27 mouse cellular contexts compared by ENCODE assay signal in the genomic region with DNA sequence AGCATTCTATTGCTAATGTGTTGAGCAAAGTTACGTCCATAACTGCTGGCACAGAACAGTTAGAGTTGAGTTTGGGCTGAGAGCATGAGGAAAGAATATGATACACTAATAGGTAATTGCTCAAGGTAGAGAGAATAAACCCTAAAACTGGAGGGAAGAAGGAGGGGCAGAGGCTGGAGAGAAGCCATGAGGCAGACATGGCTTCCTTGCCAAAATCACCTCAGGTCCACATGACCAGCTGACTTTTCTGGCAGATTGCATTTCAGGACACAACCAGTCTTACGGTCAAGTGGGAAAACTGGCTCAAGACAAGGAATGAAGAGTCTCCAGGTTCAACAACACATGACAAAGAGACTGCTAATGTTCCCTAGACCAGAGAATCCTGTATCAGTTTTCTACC.
DNase-seq lines count a peak whose midpoint lies in the region; ATAC-seq lines count a peak whose summit lies in the region.
"Had no signal": no experiment of that assay in that cellular context is flagged by ENCODE, and none has a peak within 500 bp of the region (broad histone marks: within the 10 kb centered on the region; RNA-seq: fewer than 3 reads in every experiment).

No protein-coding gene starts in this region.

- H3K4me3 ChIP-seq in neural tube, embryonic 14.5 days (ENCODE audit: low read depth, low read length), result no peak overlapping the region
- H3K4me3 ChIP-seq: embryonic facial prominence, embryonic 13.5 days; embryonic facial prominence, embryonic 15.5 days; erythroblast, embryonic 14.5 days; forebrain, embryonic 10.5 days; forebrain, embryonic 12.5 days had no signal

- H3K36me3 ChIP-seq in neural tube, embryonic 14.5 days (ENCODE audit: control insufficient read depth, insufficient read depth, low read length), result no peaks in the 10 kb centered on the region
- H3K36me3 ChIP-seq: embryonic facial prominence, embryonic 13.5 days; embryonic facial prominence, embryonic 15.5 days; forebrain, embryonic 10.5 days; forebrain, embryonic 12.5 days; G1E had no signal

- peaks cover 10% of the 10 kb centered on the region; the same call in 1 of the 2 replicates for H3K4me1 ChIP-seq in neural tube, embryonic 14.5 days (ENCODE audit: control insufficient read depth, insufficient read depth, low read length)
- H3K4me1 ChIP-seq: embryonic facial prominence, embryonic 15.5 days; forebrain, embryonic 10.5 days had no signal

- WGBS in neural tube, embryonic 14.5 days, result 88% methylated on average over 2 of the region's 2 CpGs

- no peak for ATAC-seq in cerebellum, adult (ENCODE audit: insufficient number of reproducible peaks, low FRiP score, low TSS enrichment)
- ATAC-seq in neural tube, embryonic 14.5 days (ENCODE audit: low read depth), result no peak
- ATAC-seq: activated CD4-positive, CD25-positive, alpha-beta regulatory T cell, adult 4 months; CD4-positive, CD25-positive, alpha-beta regulatory T cell, adult 4 months; forebrain, embryonic 14.5 days; Patski had no signal

- DNase-seq in cerebellum, postnatal 10 days, result peak; percentile 78 to 79
- DNase-seq in heart, adult 11 months, result peak; percentile 36
- DNase-seq in heart, postnatal 14 days, result no peak
- DNase-seq in left cerebral cortex, postnatal 4 days, result peak; percentile 17
- DNase-seq in left cerebral cortex, adult 18-20 months (ENCODE audit: low spot score in 2 of 2), result no peak
- no peak for DNase-seq in neural tube, embryonic 10.5 days (ENCODE audit: extremely low spot score, low spot score)
- DNase-seq: adrenal gland, adult 2 months; adrenal gland, postnatal 10 days; adrenal gland, postnatal 25 days; B cell, adult 2 months; cerebellum, adult 11-12 months; cerebellum, adult 9-11 months; cerebellum, postnatal 36 days; embryo, embryonic 11 days had no signal

- H3K27ac ChIP-seq in neural tube, embryonic 14.5 days (ENCODE audit: low read depth, low read length), result peak overlapping the region; percentile 66; the same call in 1 of the 2 replicates
- H3K27ac ChIP-seq: embryonic facial prominence, embryonic 13.5 days; embryonic facial prominence, embryonic 15.5 days; forebrain, embryonic 10.5 days; forebrain, embryonic 12.5 days had no signal

- H3K9ac ChIP-seq in neural tube, embryonic 14.5 days (replicated peaks; ENCODE audit: low read depth, low read length), result no peak overlapping the region
- H3K9ac ChIP-seq: embryonic facial prominence, embryonic 13.5 days; embryonic facial prominence, embryonic 15.5 days; forebrain, embryonic 12.5 days had no signal

- intact Hi-C loops in heart, postnatal 14 days (cut with DNase I), result no loop called here
- intact Hi-C loops in left cerebral cortex, postnatal 4 days (cut with DNase I), result no loop called here

- H3K4me2 ChIP-seq in neural tube, embryonic 14.5 days (ENCODE audit: low read depth, low read length), result no peak overlapping the region
- H3K4me2 ChIP-seq: embryonic facial prominence, embryonic 13.5 days; embryonic facial prominence, embryonic 15.5 days; forebrain, embryonic 12.5 days had no signal

- H3K27me3 ChIP-seq in neural tube, embryonic 14.5 days (ENCODE audit: control insufficient read depth, insufficient read depth, low read length), result no peaks in the 10 kb centered on the region
- H3K27me3 ChIP-seq: CH12.LX; embryonic facial prominence, embryonic 13.5 days; embryonic facial prominence, embryonic 15.5 days; forebrain, embryonic 12.5 days; Patski had no signal

- no peaks in the 10 kb centered on the region for H3K9me3 ChIP-seq in neural tube, embryonic 14.5 days (ENCODE audit: control insufficient read depth, low read length)
- H3K9me3 ChIP-seq: embryonic facial prominence, embryonic 13.5 days; embryonic facial prominence, embryonic 15.5 days; forebrain, embryonic 10.5 days; forebrain, embryonic 12.5 days had no signal

Comparison
In these comparisons a context has a peak if more than half of its experiments do, and no peak if none do; other contexts are left out.
1. DNase-seq: peak in cerebellum, postnatal 10 days (2 of 2), heart, adult 11 months (single experiment) and left cerebral cortex, postnatal 4 days (single experiment); none in heart, postnatal 14 days (0 of 2), left cerebral cortex, adult 18-20 months (0 of 2) and neural tube, embryonic 10.5 days (single experiment).